Mouse (Mus musculus): ENCODE results near the gene Pex12.

DNA sequence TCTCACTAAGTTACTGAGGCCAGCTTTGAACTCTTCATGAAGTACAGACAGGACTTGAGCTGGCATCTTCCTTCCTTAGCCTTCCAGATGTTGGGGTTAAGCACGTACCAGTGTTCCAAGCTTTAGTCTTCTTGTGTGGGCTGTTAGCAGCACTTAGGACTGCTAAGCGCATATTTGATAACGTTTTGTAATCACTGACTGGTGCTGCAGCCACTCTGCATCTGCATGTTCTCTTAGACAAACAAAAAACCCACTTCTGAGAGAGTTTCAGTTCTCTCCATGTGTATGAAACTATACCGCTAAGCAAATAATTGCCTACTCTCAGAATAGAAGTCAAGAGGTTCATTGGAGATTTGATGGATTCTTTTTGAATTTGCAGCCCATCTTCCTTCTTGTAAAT lies 16.7 kb upstream of the Pex12 start:
- no peak for TF ChIP-seq CTCF (IDR thresholded peaks at IDR 0.05; ENCODE audit: low read depth)
- TF ChIP-seq EP300 (IDR thresholded peaks at IDR 0.05; ENCODE audit: low read depth): no peak
